Mouse (Mus musculus) erythroblast, embryonic 14.5 days (primary cell): ENCODE measurements around the gene Pnliprp2.

ENCODE experiments used
- GATA1 ChIP-seq: IDR thresholded peaks from 2 replicates; pipeline ENCODE4 v1.6.1; 2012; ENCODE audit warnings: low read length, inconsistent platforms, mixed read lengths
- TAL1 ChIP-seq: IDR thresholded peaks from 3 replicates; pipeline ENCODE4 v1.6.1; 2012; ENCODE audit warnings: low read length, inconsistent platforms, mixed read lengths

- TF ChIP-seq TAL1 (no peak), GATA1 (no peak)
These were observed 8.7 kb upstream of the Pnliprp2 start for GRCm38 (mm10) chr19:58750822-58751221.
